9 mouse cellular contexts compared by ENCODE assay signal in genomic region chr8:49015701-49016100, GRCm38 (mm10).
"Had no signal": no experiment of that assay in that cellular context is flagged by ENCODE, and none has a peak within 500 bp of the region (broad histone marks: within the 10 kb centered on the region; RNA-seq: fewer than 3 reads in every experiment).

No protein-coding gene starts in this region.

- H3K9ac ChIP-seq: liver, embryonic 13.5 days; liver, postnatal 0 days; midbrain, embryonic 13.5 days had no signal

- H3K4me2 ChIP-seq: liver, embryonic 13.5 days; midbrain, embryonic 13.5 days had no signal

- H3K27me3 ChIP-seq: liver, embryonic 13.5 days; midbrain, embryonic 13.5 days had no signal

- H3K9me3 ChIP-seq: liver, embryonic 13.5 days; midbrain, embryonic 13.5 days had no signal

- DNase-seq: kidney, adult 8-10 months; liver; liver, embryonic 13.5 days; liver, postnatal 0 days; thymus, postnatal 4 days had no signal

- H3K4me3 ChIP-seq: left cerebral cortex, adult 2 months; liver, embryonic 13.5 days; midbrain, embryonic 13.5 days; myocyte had no signal

- H3K36me3 ChIP-seq: liver, embryonic 13.5 days; midbrain, embryonic 13.5 days had no signal

- H3K4me1 ChIP-seq: liver, embryonic 13.5 days had no signal

- H3K27ac ChIP-seq: left cerebral cortex, adult 2 months; liver, embryonic 13.5 days; midbrain, embryonic 13.5 days; stomach, postnatal 0 days had no signal

- ATAC-seq: liver, postnatal 0 days; midbrain, embryonic 13.5 days had no signal
